Mouse (Mus musculus): ENCODE measurements around the gene Plcg1. TPM values are rescaled to one million over a fixed set of nuclear protein-coding genes. Genes with fewer than 3 reads are reported as not detected.

The Plcg1 gene
- polyA plus RNA-seq, 1 experiment, result 18.2 TPM

DNA sequence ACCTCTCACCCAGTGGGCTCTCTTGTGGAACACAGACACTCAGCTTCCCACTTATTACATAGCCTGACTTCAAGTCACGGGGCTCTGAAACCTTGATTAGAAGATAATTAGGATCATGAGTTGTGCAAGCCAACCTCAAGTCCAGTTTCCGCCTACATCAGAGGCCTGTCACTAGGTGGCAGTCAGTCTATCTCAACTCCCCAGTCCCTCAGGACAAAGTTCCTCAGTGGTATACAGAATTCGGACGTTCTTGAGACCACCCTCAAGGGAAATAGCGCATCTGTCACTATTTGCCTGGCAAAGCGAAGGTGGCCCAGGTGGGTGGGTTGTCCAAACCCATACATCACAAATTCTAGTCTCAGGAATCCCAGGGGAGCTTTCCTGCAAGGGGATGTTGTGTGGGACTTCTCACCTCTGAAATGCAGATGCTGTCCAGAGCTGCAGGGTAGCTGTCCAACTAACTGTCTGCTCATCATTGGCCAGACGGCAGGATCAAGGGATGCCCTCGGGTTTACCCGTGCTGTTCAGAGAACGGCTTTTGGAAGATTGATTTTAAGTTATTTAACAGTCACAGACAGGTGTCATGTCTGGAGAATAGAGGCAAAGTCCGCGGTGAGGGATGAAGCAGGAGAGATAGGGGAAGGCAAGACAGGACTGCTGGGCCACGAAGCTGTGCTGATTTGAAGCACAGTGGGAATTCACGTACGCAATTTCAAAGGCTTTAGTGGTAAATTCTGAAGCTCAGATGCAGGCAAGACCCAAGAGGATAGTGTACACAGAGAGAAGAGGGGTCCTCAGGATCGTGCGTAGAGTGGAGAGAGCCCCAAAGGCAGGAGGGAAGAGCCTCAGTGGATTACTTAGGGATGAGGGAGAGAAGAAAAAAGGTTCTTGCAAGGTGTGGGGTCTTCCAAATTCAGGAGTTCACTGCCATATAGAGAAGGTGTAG is 976 bp upstream of the Plcg1 start:
- peaks cover 28% of the 10 kb centered on the region for H3K4me1 ChIP-seq (ENCODE audit: control insufficient read depth, insufficient read depth, insufficient read length, low read length)
- H3K27ac ChIP-seq (replicated peaks; ENCODE audit: low read depth, low read length), result peak overlapping the region; percentile 24; the same call in 1 of the 2 replicates
- peak overlapping the region; percentile 84 for H3K4me3 ChIP-seq (ENCODE audit: insufficient read depth, low read depth, low read length)

DNA sequence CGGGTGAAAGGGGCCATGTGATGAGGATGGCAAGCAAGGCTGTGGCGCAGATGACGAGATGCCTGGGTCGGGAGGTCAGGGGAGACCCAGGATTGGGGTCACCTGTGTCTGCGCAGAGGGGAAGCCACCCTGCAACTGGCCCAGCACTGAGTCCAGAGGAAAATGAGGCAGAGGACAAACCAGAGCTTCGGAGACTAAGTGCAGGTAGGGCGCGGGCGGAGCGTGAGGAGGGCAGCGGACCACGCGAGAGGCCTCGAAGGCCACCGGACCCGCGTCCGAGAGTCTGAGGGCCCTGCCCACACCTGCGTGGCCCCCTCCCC is 343 bp upstream of the Plcg1 start:
- peaks cover 33% of the 10 kb centered on the region for H3K4me1 ChIP-seq (ENCODE audit: control insufficient read depth, insufficient read depth, insufficient read length, low read length)
- H3K27ac ChIP-seq (replicated peaks; ENCODE audit: low read depth, low read length), result 0 out of 2 replicates have a peak overlapping the region, but pooled peaks have one; percentile 40
- H3K4me3 ChIP-seq (ENCODE audit: insufficient read depth, low read depth, low read length), result peak overlapping the region; percentile 84

DNA sequence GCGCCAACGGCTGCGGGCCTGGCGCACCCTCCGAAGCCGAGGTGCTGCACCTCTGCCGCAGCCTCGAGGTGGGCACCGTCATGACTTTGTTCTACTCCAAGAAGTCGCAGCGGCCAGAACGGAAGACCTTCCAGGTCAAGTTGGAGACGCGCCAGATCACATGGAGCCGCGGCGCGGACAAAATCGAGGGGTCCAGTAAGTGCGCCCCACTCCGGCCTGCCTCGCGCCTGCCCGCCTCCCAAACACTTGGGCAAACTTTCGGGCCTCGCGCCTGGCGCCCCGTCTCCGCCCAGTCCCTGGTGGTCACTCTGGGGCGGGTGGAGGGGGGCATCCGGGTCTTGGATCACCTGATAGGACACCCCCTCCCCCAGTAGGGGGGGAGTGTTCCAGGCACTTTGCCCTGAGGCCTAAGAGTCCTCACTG is 750 bp downstream of the Plcg1 start:
- H3K4me1 ChIP-seq (ENCODE audit: control insufficient read depth, insufficient read depth, insufficient read length, low read length), result peaks cover 42% of the 10 kb centered on the region
- H3K27ac ChIP-seq (replicated peaks; ENCODE audit: low read depth, low read length), result peak overlapping the region; percentile 88
- peak overlapping the region; percentile 84 for H3K4me3 ChIP-seq (ENCODE audit: insufficient read depth, low read depth, low read length)

DNA sequence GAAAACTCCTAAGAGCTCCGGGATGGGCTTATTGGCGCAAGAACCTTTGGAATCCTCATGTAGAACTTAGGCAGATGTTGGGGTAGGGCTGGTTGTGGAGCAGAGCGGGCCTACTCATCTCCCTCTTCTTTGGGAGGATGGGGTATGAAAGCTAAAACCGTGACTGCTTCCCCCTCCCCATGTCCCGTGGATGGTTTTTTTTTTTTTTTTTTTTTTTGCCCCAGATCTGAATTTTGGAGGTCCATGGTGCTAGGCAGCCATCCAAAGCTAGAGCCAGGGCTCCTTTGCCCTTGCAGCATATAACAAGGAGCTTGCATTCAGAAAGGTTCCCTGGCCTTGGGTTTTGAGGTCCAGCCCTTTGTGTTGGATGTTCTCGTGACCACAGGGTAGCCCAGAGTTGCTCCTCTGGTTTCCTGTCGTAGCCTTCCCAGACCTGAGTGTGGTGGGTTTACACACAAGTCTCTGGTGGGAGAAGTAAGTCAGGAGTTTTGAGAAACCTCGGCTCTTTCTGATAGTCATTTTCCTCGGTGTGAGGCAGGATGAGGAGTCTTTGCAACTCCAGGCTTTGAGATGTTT is 1.4 kb downstream of the Plcg1 start:
- Histone ChIP-seq H3K27ac (replicated peaks; ENCODE audit: low read depth, low read length) (peak overlapping the region; percentile 88), H3K4me3 (ENCODE audit: insufficient read depth, low read depth, low read length) (peak overlapping the region; percentile 84), H3K4me1 (ENCODE audit: control insufficient read depth, insufficient read depth, insufficient read length, low read length) (peaks cover 45% of the 10 kb centered on the region)

DNA sequence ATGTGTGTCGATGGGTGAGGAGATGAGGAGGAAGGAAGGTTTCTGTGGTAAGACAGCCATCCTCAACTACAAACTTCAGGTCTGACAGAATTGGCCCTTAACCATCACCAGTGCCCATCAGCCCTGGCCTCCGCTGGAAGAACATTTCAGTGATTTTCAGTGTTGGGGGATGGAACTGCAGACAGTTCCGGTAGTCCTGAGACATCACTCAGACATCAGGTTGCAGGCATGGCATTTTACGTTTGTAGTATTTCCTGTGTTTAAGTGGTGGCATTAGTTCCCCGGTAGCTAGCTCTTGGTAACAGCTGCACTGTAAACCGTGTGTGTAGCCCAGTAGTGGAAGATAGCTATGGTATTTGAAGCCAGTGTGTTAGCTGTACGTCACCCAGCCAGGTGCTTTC is 2.0 kb downstream of the Plcg1 start:
- peak overlapping the region; percentile 88 for H3K27ac ChIP-seq (replicated peaks; ENCODE audit: low read depth, low read length)
- H3K4me3 ChIP-seq (ENCODE audit: insufficient read depth, low read depth, low read length), result peak overlapping the region; percentile 84
- peaks cover 46% of the 10 kb centered on the region for H3K4me1 ChIP-seq (ENCODE audit: control insufficient read depth, insufficient read depth, insufficient read length, low read length)

DNA sequence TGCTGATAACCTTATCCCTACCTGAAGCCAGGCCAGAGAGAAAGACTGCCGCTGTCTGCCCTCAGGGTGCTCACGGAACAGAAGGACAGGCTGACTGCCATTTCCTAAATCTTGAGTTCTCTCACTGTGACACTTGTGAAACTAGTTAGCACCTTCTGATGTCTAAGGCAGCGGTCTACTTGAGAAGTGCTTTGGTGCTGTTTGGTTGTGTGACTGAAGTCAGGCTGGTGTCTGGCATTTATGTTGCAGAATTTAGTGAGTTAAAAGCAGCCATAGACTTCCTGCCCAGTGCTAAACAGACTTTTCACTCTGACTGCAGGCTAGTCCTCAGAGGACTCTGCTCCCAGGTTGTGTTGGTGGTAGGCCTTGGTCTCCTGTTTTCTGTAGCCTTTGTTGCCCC is 3.2 kb downstream of the Plcg1 start:
- Histone ChIP-seq H3K4me1 (ENCODE audit: control insufficient read depth, insufficient read depth, insufficient read length, low read length) (peaks cover 53% of the 10 kb centered on the region), H3K27ac (replicated peaks; ENCODE audit: low read depth, low read length) (0 out of 2 replicates have a peak overlapping the region, but pooled peaks have one; percentile 21), H3K4me3 (ENCODE audit: insufficient read depth, low read depth, low read length) (peak overlapping the region; percentile 84)

DNA sequence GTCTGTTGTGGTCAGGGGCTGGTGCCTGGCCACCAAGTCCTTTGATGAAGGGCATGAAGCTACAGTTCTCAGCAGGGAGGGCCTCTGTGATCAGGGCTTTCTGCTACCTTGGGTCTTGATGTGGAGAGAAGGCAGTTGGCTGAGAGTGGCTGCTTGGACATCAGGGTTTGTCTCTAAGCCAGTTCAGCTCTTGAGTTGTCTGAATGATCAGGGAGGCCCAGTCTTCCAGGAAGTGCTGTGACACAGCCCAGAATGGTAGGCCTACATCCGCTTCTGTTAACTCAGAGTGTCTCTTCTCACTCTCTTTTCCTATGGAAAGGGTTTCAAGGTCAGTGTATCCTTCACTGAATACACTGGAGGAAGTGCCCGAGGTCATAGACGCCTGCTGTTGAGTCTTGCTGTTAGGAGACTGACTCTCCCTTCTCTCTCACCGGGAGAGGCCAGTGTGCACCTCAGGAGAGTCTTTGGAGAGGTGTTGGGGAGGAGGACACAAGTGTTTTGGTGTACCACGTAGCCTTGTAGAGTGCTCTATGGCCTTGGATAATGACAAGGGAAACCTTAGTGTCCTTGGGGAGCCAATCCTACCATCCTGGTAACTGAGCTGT is 4.7 kb downstream of the Plcg1 start:
- peak overlapping the region; percentile 63 for H3K27ac ChIP-seq (replicated peaks; ENCODE audit: low read depth, low read length)
- no peak overlapping the region for H3K4me3 ChIP-seq (ENCODE audit: insufficient read depth, low read depth, low read length)
- H3K4me1 ChIP-seq (ENCODE audit: control insufficient read depth, insufficient read depth, insufficient read length, low read length), result peaks cover 55% of the 10 kb centered on the region

DNA sequence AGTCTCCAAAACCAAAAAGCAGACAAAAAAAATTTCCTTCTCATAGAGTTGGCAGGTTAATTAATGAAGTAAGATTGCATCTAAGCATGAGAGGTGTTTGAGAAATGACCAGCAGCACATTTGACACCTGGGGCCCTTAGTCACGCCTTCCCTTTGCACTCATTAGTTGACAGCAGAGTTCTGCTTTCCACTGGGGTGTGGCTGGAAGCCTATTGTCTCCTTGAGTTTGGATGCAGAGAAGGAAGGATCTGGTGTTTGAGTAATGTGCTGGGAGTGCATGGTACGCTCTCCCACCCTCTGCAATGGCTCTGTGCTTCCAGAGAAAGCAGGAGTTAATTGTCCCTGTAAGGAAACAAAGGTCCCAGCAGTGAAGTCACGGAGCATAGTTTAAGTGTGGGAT is 5.4 kb downstream of the Plcg1 start:
- peak overlapping the region; percentile 63 for H3K27ac ChIP-seq (replicated peaks; ENCODE audit: low read depth, low read length)
- peaks cover 60% of the 10 kb centered on the region for H3K4me1 ChIP-seq (ENCODE audit: control insufficient read depth, insufficient read depth, insufficient read length, low read length)

DNA sequence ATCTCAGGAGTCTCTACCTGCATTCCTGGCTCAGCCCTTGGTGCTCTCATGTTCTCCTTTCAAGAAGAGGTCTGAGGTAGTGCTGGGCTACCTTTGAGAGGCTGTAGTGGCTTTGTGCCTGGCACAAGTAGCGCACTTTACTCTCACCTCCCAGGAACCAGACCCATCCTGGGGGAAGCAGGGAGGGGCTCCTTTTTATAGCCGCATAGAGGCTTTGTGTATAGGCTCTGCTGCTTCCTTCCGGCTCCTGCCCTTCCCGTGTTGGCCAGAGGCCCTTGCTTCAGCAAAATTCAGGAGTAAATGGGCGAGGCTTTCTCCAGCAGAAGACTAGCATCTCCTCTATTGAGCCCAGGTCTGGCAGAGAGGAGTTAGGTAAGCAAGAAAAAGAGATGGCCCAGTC is 7.3 kb downstream of the Plcg1 start:
- peak overlapping the region; percentile 70 for H3K27ac ChIP-seq (replicated peaks; ENCODE audit: low read depth, low read length)
- H3K4me3 ChIP-seq (ENCODE audit: insufficient read depth, low read depth, low read length), result no peak overlapping the region
- peaks cover 67% of the 10 kb centered on the region for H3K4me1 ChIP-seq (ENCODE audit: control insufficient read depth, insufficient read depth, insufficient read length, low read length)

More for the DNA sequence above, 5.4 kb downstream of the Plcg1 start:
- H3K4me3 ChIP-seq (ENCODE audit: insufficient read depth, low read depth, low read length), result no peak overlapping the region

DNA sequence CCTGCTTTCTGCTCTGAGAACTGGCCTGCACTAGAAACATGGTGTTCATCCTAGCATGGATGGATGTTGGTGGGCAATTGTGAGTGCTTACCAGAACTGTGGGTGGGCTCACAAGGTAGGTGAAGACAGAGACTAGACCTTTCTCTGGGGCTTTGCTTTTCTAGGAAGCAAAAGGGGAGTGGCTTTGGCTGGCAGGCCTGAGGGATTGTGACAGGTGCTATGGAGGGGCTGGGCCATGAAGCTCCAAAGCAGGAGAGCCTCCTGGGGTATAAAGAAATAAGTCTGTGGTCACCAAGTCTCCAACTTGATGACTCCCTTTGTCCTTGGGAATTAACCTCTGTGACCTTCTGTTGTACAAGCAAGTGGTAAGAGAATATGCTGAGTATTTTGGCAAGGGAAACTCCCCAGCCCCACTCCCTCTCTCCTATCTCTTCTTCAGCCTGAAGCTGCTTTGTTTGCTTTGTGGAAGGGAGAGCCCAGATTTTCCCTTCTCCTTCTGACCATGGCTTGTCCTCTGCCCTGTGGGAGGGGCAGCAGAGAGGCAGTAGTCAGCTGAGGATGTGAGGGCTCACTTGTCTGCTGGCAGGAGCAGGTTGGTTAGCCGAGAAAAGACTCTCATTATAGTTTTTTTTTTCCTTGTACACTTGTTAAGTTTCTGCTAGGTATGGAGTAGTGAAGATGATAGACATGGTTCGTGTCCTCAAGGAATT is 8.7 kb downstream of the Plcg1 start:
- no peak overlapping the region for H3K4me3 ChIP-seq (ENCODE audit: insufficient read depth, low read depth, low read length)
- peak overlapping the region; percentile 70 for H3K27ac ChIP-seq (replicated peaks; ENCODE audit: low read depth, low read length)
- peaks cover 72% of the 10 kb centered on the region for H3K4me1 ChIP-seq (ENCODE audit: control insufficient read depth, insufficient read depth, insufficient read length, low read length)

DNA sequence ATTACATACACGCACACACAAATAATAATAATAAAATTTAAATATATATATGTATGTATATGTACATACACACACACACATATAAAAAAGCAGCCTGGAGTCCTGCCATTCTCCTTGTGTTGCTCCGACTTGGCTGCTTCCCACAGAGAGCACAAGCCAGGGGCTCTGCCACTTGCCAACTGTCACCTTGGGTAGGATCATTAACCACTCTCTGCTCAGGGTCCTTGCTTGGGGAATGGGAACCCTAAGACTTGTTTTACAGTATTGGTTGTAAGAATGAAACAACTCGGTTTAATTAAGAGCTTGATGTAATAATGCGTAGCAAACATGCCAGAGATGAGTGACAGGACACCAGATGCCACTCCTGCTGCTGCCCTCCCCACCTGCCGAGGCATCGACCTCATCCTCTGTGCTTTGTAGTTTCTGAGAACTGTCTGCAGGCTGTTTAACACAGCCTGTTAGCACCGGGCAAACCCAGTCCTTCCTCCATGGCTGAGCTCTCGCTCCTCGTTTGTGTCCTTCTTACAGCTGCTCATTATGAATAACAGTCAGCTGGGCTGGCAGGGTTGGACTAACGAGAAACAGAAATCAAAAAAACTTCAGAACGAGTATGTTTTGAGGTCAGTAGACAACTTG is 9.5 kb downstream of the Plcg1 start:
- H3K4me1 ChIP-seq (ENCODE audit: control insufficient read depth, insufficient read depth, insufficient read length, low read length), result peaks cover 72% of the 10 kb centered on the region
- no peak overlapping the region for H3K4me3 ChIP-seq (ENCODE audit: insufficient read depth, low read depth, low read length)
- H3K27ac ChIP-seq (replicated peaks; ENCODE audit: low read depth, low read length), result peak overlapping the region; percentile 88

DNA sequence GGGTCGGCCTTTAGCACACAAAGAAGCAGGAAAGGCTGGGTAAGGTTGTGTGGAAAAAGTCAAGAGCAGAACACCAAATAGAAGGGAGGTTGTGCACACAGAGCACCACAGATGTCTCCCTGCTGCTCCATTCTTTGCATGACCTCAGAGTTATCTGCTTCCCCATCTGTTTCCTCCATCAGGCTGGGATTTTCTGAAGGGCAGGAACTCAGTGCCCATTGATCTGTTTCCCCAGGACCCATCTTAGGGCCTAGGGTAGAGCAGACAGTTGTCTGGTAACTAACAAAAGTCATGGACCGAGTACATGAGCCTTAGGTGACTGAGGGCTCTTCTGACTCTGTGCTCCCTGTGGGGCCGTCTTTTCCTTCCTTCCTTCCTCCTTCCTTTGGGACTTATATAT is 10.5 kb downstream of the Plcg1 start:
- Histone ChIP-seq H3K4me1 (ENCODE audit: control insufficient read depth, insufficient read depth, insufficient read length, low read length) (peaks cover 74% of the 10 kb centered on the region), H3K27ac (replicated peaks; ENCODE audit: low read depth, low read length) (peak overlapping the region; percentile 88), H3K4me3 (ENCODE audit: insufficient read depth, low read depth, low read length) (no peak overlapping the region)

DNA sequence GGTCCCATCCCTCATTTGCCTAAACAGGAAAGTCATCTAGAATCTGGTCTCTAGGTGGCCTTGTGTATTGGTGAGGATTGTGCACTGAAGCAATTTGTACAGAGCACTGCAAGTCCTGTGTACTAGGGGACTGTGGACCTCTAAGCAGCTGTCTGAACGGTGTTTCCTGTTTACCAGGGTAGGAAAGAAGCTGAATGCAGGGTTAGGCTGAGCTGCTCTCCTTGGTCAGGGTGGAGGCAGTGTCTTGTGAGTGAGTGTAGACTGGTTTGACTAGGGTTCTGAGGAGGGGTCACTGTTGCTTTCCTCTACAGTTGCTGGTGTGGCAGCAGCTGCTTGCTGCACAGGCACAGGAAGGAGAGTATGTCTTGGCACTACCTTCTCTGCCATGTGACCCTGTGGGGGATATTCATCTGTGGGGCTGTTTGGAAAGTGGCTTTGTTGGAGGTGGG is 11.1 kb downstream of the Plcg1 start:
- Histone ChIP-seq H3K4me3 (ENCODE audit: insufficient read depth, low read depth, low read length) (no peak overlapping the region), H3K27ac (replicated peaks; ENCODE audit: low read depth, low read length) (peak overlapping the region; percentile 88), H3K4me1 (ENCODE audit: control insufficient read depth, insufficient read depth, insufficient read length, low read length) (peaks cover 74% of the 10 kb centered on the region)

DNA sequence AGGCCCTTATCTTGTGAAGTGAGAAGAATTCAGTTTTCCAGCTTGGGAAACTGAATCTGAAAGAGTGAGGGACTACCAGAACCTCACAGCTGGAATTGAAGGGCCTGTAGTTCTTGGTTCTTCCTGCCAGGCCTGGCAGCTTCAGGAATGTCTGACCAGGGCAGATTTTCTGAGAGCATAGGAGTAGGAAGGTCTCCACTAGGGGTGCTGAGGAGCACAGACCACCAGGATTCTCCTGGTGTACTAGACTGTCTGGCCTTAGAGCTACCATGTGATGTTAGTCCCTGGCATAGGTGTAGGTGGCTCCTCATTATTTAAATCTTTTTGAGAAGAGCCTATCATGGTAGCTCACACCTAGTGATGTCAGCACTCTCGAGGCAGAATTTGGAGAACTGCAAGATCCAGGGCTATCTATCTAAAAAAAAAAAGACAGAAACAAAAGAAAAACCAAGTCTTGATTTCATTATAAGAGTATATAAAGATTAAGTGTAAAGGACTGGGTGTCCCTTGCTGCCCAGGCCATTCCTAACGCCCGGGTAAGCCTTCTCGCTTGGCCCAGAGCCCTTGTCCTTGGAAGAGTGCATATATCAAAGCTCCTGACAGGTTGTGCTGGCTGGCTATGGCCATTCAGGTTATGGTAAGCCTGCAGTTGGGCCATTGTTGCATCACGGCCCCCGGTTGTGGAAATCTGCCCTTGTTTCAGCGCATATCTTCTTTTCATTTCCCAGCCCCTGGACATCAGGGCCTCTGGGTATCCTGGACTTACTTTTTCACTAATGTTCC is 13.1 kb downstream of the Plcg1 start:
- no peak overlapping the region for H3K4me3 ChIP-seq (ENCODE audit: insufficient read depth, low read depth, low read length)
- peak overlapping the region; percentile 71 for H3K27ac ChIP-seq (replicated peaks; ENCODE audit: low read depth, low read length)
- H3K4me1 ChIP-seq (ENCODE audit: control insufficient read depth, insufficient read depth, insufficient read length, low read length), result peaks cover 65% of the 10 kb centered on the region
